Mouse (Mus musculus) thymus, adult 2 months (tissue): ENCODE data around the gene Rpl31.

Experiments
- CTCF ChIP-seq: fragments of 200-500 bp; IDR thresholded peaks from 2 replicates; pipeline ENCODE4 v1.5.1; 2012; ENCODE audit warnings: mild to moderate bottlenecking, control low read depth, low read length, moderate library complexity, borderline replicate concordance; ENCODE audit not compliant: control insufficient read depth, poor library complexity, insufficient read depth; ENCODE audit errors: extremely low read depth
- POLR2A ChIP-seq: fragments of 200-500 bp; IDR thresholded peaks from 2 replicates; pipeline ENCODE4 v1.6.1; 2012; ENCODE audit warnings: mild to moderate bottlenecking, low read length, control low read depth, moderate library complexity; ENCODE audit not compliant: control insufficient read depth, poor library complexity, insufficient read depth; ENCODE audit errors: extremely low read depth

DNA sequence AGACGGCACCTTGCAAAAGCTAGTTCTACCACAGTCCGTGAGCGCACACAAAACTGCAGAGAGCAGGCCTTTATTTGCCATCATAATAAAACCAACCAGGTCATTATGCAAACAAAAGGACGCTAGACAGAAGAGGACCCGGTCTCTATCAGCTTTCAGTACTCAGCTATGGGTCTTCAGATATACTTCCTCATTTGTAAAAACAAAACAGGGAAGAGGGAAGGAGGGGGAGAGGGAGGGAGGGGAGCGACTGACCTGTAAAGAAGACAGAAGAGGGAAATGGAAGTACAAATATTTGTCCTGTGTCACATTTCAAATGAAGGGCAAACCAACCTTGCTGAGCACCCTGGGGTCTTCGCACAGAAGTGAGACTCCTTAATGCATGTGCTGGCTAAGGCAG, 41.0 kb downstream of the Rpl31 start:
- TF ChIP-seq CTCF (no peak), POLR2A (no peak)
